Comparison of ENCODE assay signal across 8 mouse cellular contexts in genomic region chr11:82970712-82971589, GRCm38 (mm10). TPM values are rescaled to one million over a fixed set of nuclear protein-coding genes. Genes with fewer than 3 reads are reported as not detected.
A peak's percentile ranks its signal among the peaks of the same experiment; 100 is the strongest.
DNase-seq lines count a peak whose midpoint lies in the region; ATAC-seq and TF ChIP-seq lines count a peak whose summit lies in the region.

No protein-coding gene starts in this region.

- 16% methylated on average over 31 of the region's 31 CpGs for WGBS in lung, adult 2 months
- WGBS in forebrain, embryonic 12.5 days: 8% methylated on average over 31 of the region's 31 CpGs
- WGBS in intestine, embryonic 14.5 days: 9% methylated on average over 31 of the region's 31 CpGs
- 25% methylated on average over 31 of the region's 31 CpGs for WGBS in liver, postnatal 0 days (ENCODE audit: insufficient replicate concordance)

- H3K27me3 ChIP-seq in forebrain, embryonic 12.5 days: 0 out of 2 replicates have a peak, but pooled peaks cover 8% of the 10 kb centered on the region
- H3K27me3 ChIP-seq in intestine, embryonic 14.5 days (replicated peaks; ENCODE audit: control insufficient read depth, insufficient read depth, low read length): no peaks in the 10 kb centered on the region
- no peaks in the 10 kb centered on the region for H3K27me3 ChIP-seq in liver, postnatal 0 days (ENCODE audit: insufficient read depth, low read length)

- TF ChIP-seq POLR2A in lung, adult 2 months (IDR thresholded peaks at IDR 0.05; ENCODE audit: borderline replicate concordance, extremely low read depth, low read depth, low read length): no peak

- peak; percentile 7; the same call in 1 of the 2 replicates for TF ChIP-seq CTCF in lung, adult 2 months (IDR thresholded peaks at IDR 0.05; ENCODE audit: insufficient read depth, low read length)
- peak; percentile 61 for TF ChIP-seq CTCF in liver, postnatal 0 days (IDR thresholded peaks at IDR 0.05; ENCODE audit: low read depth)

- H3K9me3 ChIP-seq in forebrain, embryonic 12.5 days: no peaks in the 10 kb centered on the region
- H3K9me3 ChIP-seq in intestine, embryonic 14.5 days (ENCODE audit: control insufficient read depth, low read length): no peaks in the 10 kb centered on the region
- no peaks in the 10 kb centered on the region for H3K9me3 ChIP-seq in liver, postnatal 0 days (ENCODE audit: low read length)

- no peak for TF ChIP-seq EP300 in liver, postnatal 0 days (IDR thresholded peaks at IDR 0.05; ENCODE audit: low read depth)

- no peaks in the 10 kb centered on the region for H3K36me3 ChIP-seq in forebrain, embryonic 12.5 days (replicated peaks)
- H3K36me3 ChIP-seq in intestine, embryonic 14.5 days (ENCODE audit: control insufficient read depth, insufficient read depth, low read length): no peaks in the 10 kb centered on the region
- no peaks in the 10 kb centered on the region for H3K36me3 ChIP-seq in liver, postnatal 0 days (replicated peaks; ENCODE audit: insufficient read depth, low read length)

- peak overlapping the region; percentile 44 for H3K9ac ChIP-seq in forebrain, embryonic 12.5 days
- H3K9ac ChIP-seq in intestine, embryonic 14.5 days (ENCODE audit: low read length): peak overlapping the region; percentile 22; the same call in 1 of the 2 replicates
- no peak overlapping the region for H3K9ac ChIP-seq in liver, postnatal 0 days (replicated peaks)

- H3K4me1 ChIP-seq in lung, adult 2 months (ENCODE audit: control insufficient read depth, insufficient read depth, low read length): peaks cover 6% of the 10 kb centered on the region
- H3K4me1 ChIP-seq in forebrain, embryonic 12.5 days: peaks cover 9% of the 10 kb centered on the region; the same call in 1 of the 2 replicates
- 0 out of 2 replicates have a peak, but pooled peaks cover 7% of the 10 kb centered on the region for H3K4me1 ChIP-seq in intestine, embryonic 14.5 days (replicated peaks; ENCODE audit: control insufficient read depth, insufficient read depth, low read length)
- no peaks in the 10 kb centered on the region; the same call in 1 of the 2 replicates for H3K4me1 ChIP-seq in liver, postnatal 0 days (ENCODE audit: insufficient read depth)

- ATAC-seq in forebrain, embryonic 12.5 days (ENCODE audit: low FRiP score): peak; percentile 65; the same call in 1 of the 2 replicates
- no peak for ATAC-seq in intestine, embryonic 14.5 days (replicated peaks; ENCODE audit: low FRiP score, low TSS enrichment, low read depth)
- ATAC-seq in liver, postnatal 0 days: no peak

- H3K4me3 ChIP-seq in lung, adult 2 months (replicated peaks; ENCODE audit: extremely low read depth, low read depth, low read length): peak overlapping the region; percentile 4
- peak overlapping the region; percentile 23 for H3K4me3 ChIP-seq in forebrain, embryonic 12.5 days (replicated peaks)
- H3K4me3 ChIP-seq in intestine, embryonic 14.5 days (ENCODE audit: low read depth, low read length): peak overlapping the region; percentile 12
- no peak overlapping the region for H3K4me3 ChIP-seq in liver, postnatal 0 days (ENCODE audit: low read depth, low read length)

- H3K4me2 ChIP-seq in forebrain, embryonic 12.5 days: peak overlapping the region; percentile 51
- peak overlapping the region; percentile 43 for H3K4me2 ChIP-seq in intestine, embryonic 14.5 days (ENCODE audit: low read length)
- H3K4me2 ChIP-seq in liver, postnatal 0 days (ENCODE audit: low read depth, low read length): peak overlapping the region; percentile 23; the same call in 1 of the 2 replicates

- DNase-seq in lung, adult 2 months: no peak
- no peak for DNase-seq in lung, adult 18-20 months
- DNase-seq in cerebellum, adult 11 months: peak; percentile 27
- peak; percentile 76 for DNase-seq in intestine, embryonic 14.5 days (ENCODE audit: low spot score)
- peak; percentile 43 for DNase-seq in liver, postnatal 0 days
- peak; percentile 72 for DNase-seq in retina, embryonic 14.5 days (ENCODE audit: low spot score)
- DNase-seq in ovary, adult 18-20 months (ENCODE audit: low spot score): no peak

- H3K27ac ChIP-seq in forebrain, embryonic 12.5 days: no peak overlapping the region
- peak overlapping the region; percentile 38; the same call in 1 of the 2 replicates for H3K27ac ChIP-seq in intestine, embryonic 14.5 days (ENCODE audit: low read depth)
- H3K27ac ChIP-seq in liver, postnatal 0 days (ENCODE audit: low read depth): no peak overlapping the region

RNA-seq across cellular contexts. Expression of gene Slfn5, which starts 19.8 kb away (rescaled TPM):
- 14.3 and 25.1 TPM in 2 replicates for polyA plus RNA-seq in lung, adult 2 months (2012; rRNA removed)
- polyA plus RNA-seq in forebrain, embryonic 12.5 days (2016; fragmentation: Nextera tagmentation; extraction: Ambion mirVana): 0.38 and 0.89 TPM in 2 replicates
- 1.3 and 1.6 TPM in 2 replicates for polyA plus RNA-seq in intestine, embryonic 14.5 days (2014; fragmentation: Nextera tagmentation; extraction: Ambion mirVana)
- 4.5 and 5.1 TPM in 2 replicates for polyA plus RNA-seq in liver, postnatal 0 days (2015; fragmentation: Nextera tagmentation; extraction: Ambion mirVana)

RNA-seq across cellular contexts. Expression of gene Slfn9, which starts 20.7 kb away (rescaled TPM):
- 0.32 and 0.75 TPM in 2 replicates for polyA plus RNA-seq in lung, adult 2 months (2012; rRNA removed)
- polyA plus RNA-seq in forebrain, embryonic 12.5 days (2016; fragmentation: Nextera tagmentation; extraction: Ambion mirVana): 12.6 and 13.4 TPM in 2 replicates
- 16.9 and 19.5 TPM in 2 replicates for polyA plus RNA-seq in intestine, embryonic 14.5 days (2014; fragmentation: Nextera tagmentation; extraction: Ambion mirVana)
- 1.8 and 2.2 TPM in 2 replicates for polyA plus RNA-seq in liver, postnatal 0 days (2015; fragmentation: Nextera tagmentation; extraction: Ambion mirVana)

RNA-seq across cellular contexts. Expression of gene Slfn8, which starts 49.7 kb away (rescaled TPM):
- polyA plus RNA-seq in lung, adult 2 months (2012; rRNA removed): 0.20 and 0.60 TPM in 2 replicates
- 0.21 and 0.37 TPM in 2 replicates for polyA plus RNA-seq in forebrain, embryonic 12.5 days (2016; fragmentation: Nextera tagmentation; extraction: Ambion mirVana)
- 0.43 and 0.51 TPM in 2 replicates for polyA plus RNA-seq in intestine, embryonic 14.5 days (2014; fragmentation: Nextera tagmentation; extraction: Ambion mirVana)
- polyA plus RNA-seq in liver, postnatal 0 days (2015; fragmentation: Nextera tagmentation; extraction: Ambion mirVana): 0.76 and 1.0 TPM in 2 replicates

Comparison
In these comparisons a context has a peak if more than half of its experiments do, and no peak if none do; other contexts are left out.
1. DNase-seq: peak in cerebellum, adult 11 months (single experiment), intestine, embryonic 14.5 days (single experiment), liver, postnatal 0 days (single experiment) and retina, embryonic 14.5 days (single experiment); none in lung, adult 2 months (single experiment), lung, adult 18-20 months (0 of 2) and ovary, adult 18-20 months (single experiment).
2. Peak in every context shown above with its lines, with median percentiles within 50 percentile points of each other: H3K4me2 ChIP-seq.